Mouse (Mus musculus): ENCODE measurements around the gene Gpr139. TPM values are rescaled to one million over a fixed set of nuclear protein-coding genes. Genes with fewer than 3 reads are reported as not detected.

The Gpr139 gene
- polyA plus RNA-seq, 1 experiment from 2014 or later: not detected

GRCm38 (mm10) chr7:119096583-119096982 is 87.8 kb downstream of the Gpr139 start:
- H3K4me2 ChIP-seq (replicated peaks): no peak overlapping the region
- no peak overlapping the region for H3K9ac ChIP-seq
- H3K27ac ChIP-seq (replicated peaks): no peak overlapping the region
- no peaks in the 10 kb centered on the region for H3K27me3 ChIP-seq
- no peaks in the 10 kb centered on the region for H3K4me1 ChIP-seq
- no peaks in the 10 kb centered on the region for H3K36me3 ChIP-seq
- no peak overlapping the region for H3K4me3 ChIP-seq (replicated peaks)
- no peaks in the 10 kb centered on the region for H3K9me3 ChIP-seq (replicated peaks)
- no peak for ATAC-seq (ENCODE audit: insufficient number of reproducible peaks, low FRiP score, low TSS enrichment, low read depth)
- WGBS: 73% methylated on average over 3 of the region's 3 CpGs

Other genes with a start within 250 kb of the Gpr139 start
- 10.9 and 11.3 TPM in 2 replicates for gene Gprc5b, start 189.4 kb downstream of the Gpr139 start, polyA plus RNA-seq (2015; fragmentation: Nextera tagmentation; extraction: Ambion mirVana)